Mouse (Mus musculus): Measurements from ENCODE around the gene Cpeb4. TPM values are rescaled to one million over a fixed set of nuclear protein-coding genes. Genes with fewer than 3 reads are reported as not detected.

The Cpeb4 gene
- polyA plus RNA-seq, 1 experiment from 2014 or later, result 11.7 TPM

- 86% methylated on average over 1 of the region's 1 CpGs for WGBS
- Histone ChIP-seq H3K9ac (no peak overlapping the region), H3K27ac (no peak overlapping the region), H3K9me3 (no peaks in the 10 kb centered on the region), H3K36me3 (replicated peaks) (no peaks in the 10 kb centered on the region), H3K4me2 (no peak overlapping the region), H3K4me3 (replicated peaks) (no peak overlapping the region), H3K4me1 (peaks cover 5% of the 10 kb centered on the region; the same call in 1 of the 2 replicates), H3K27me3 (no peaks in the 10 kb centered on the region)
- ATAC-seq (ENCODE audit: low FRiP score), result no peak
These were observed 13.8 kb downstream of the Cpeb4 start for GRCm38 (mm10) chr11:31885765-31886164.

GRCm38 (mm10) chr11:31888229-31888628, 16.2 kb downstream of the Cpeb4 start:
- Histone ChIP-seq H3K4me2 (no peak overlapping the region), H3K4me1 (no peaks in the 10 kb centered on the region), H3K9ac (no peak overlapping the region), H3K9me3 (no peaks in the 10 kb centered on the region), H3K27me3 (no peaks in the 10 kb centered on the region), H3K36me3 (replicated peaks) (no peaks in the 10 kb centered on the region), H3K27ac (no peak overlapping the region), H3K4me3 (replicated peaks) (no peak overlapping the region)
- ATAC-seq (ENCODE audit: low FRiP score), result no peak
- WGBS, result 90% methylated on average over 1 of the region's 1 CpGs

- no peak for ATAC-seq (ENCODE audit: low FRiP score)
- no peaks in the 10 kb centered on the region for H3K4me1 ChIP-seq
- 69% methylated on average over 3 of the region's 3 CpGs for WGBS
These were observed 20.1 kb downstream of the Cpeb4 start for GRCm38 (mm10) chr11:31892152-31892551.

GRCm38 (mm10) chr11:31893639-31894038, 21.6 kb downstream of the Cpeb4 start:
- Histone ChIP-seq H3K9ac (no peak overlapping the region), H3K27ac (no peak overlapping the region), H3K9me3 (no peaks in the 10 kb centered on the region), H3K27me3 (no peaks in the 10 kb centered on the region), H3K36me3 (replicated peaks) (no peaks in the 10 kb centered on the region), H3K4me1 (no peaks in the 10 kb centered on the region), H3K4me2 (no peak overlapping the region), H3K4me3 (replicated peaks) (no peak overlapping the region)
- WGBS, result 89% methylated on average over 2 of the region's 2 CpGs
- no peak for ATAC-seq (ENCODE audit: low FRiP score)

More at GRCm38 (mm10) chr11:31892152-31892551, 20.1 kb downstream of the Cpeb4 start:
- H3K27me3 ChIP-seq, result no peaks in the 10 kb centered on the region
- no peak overlapping the region for H3K4me2 ChIP-seq
- no peaks in the 10 kb centered on the region for H3K36me3 ChIP-seq (replicated peaks)
- no peak overlapping the region for H3K4me3 ChIP-seq (replicated peaks)
- H3K9ac ChIP-seq, result no peak overlapping the region
- no peak overlapping the region for H3K27ac ChIP-seq
- no peaks in the 10 kb centered on the region for H3K9me3 ChIP-seq

- H3K9ac ChIP-seq, result no peak overlapping the region
- H3K4me2 ChIP-seq, result no peak overlapping the region
- no peaks in the 10 kb centered on the region for H3K9me3 ChIP-seq
- ATAC-seq (ENCODE audit: low FRiP score), result no peak
- no peak overlapping the region for H3K4me3 ChIP-seq (replicated peaks)
- no peaks in the 10 kb centered on the region for H3K4me1 ChIP-seq
- H3K36me3 ChIP-seq (replicated peaks), result no peaks in the 10 kb centered on the region
- no peaks in the 10 kb centered on the region for H3K27me3 ChIP-seq
- 76% methylated on average over 4 of the region's 4 CpGs for WGBS
- no peak overlapping the region for H3K27ac ChIP-seq
These were observed 24.2 kb downstream of the Cpeb4 start for GRCm38 (mm10) chr11:31896065-31896792.

- no peak overlapping the region for H3K4me2 ChIP-seq
- no peak overlapping the region for H3K27ac ChIP-seq
- no peaks in the 10 kb centered on the region for H3K9me3 ChIP-seq
- H3K4me1 ChIP-seq, result no peaks in the 10 kb centered on the region
- no peak for ATAC-seq (ENCODE audit: low FRiP score)
- H3K27me3 ChIP-seq, result no peaks in the 10 kb centered on the region
- WGBS, result 92% methylated on average over 3 of the region's 3 CpGs
- no peak overlapping the region for H3K4me3 ChIP-seq (replicated peaks)
- no peaks in the 10 kb centered on the region for H3K36me3 ChIP-seq (replicated peaks)
- H3K9ac ChIP-seq, result no peak overlapping the region
These were observed 24.9 kb downstream of the Cpeb4 start for GRCm38 (mm10) chr11:31896905-31897304.

- Histone ChIP-seq H3K4me1 (no peaks in the 10 kb centered on the region), H3K4me2 (no peak overlapping the region), H3K9ac (no peak overlapping the region), H3K9me3 (no peaks in the 10 kb centered on the region), H3K27ac (no peak overlapping the region), H3K4me3 (replicated peaks) (no peak overlapping the region), H3K27me3 (no peaks in the 10 kb centered on the region), H3K36me3 (replicated peaks) (no peaks in the 10 kb centered on the region)
- no peak for ATAC-seq (ENCODE audit: low FRiP score)
These were observed 27.2 kb downstream of the Cpeb4 start for GRCm38 (mm10) chr11:31899166-31899565.

- no peak overlapping the region for H3K4me2 ChIP-seq
- ATAC-seq (ENCODE audit: low FRiP score), result no peak
- H3K36me3 ChIP-seq (replicated peaks), result no peaks in the 10 kb centered on the region
- H3K4me1 ChIP-seq, result no peaks in the 10 kb centered on the region
- H3K9ac ChIP-seq, result no peak overlapping the region
- H3K4me3 ChIP-seq (replicated peaks), result no peak overlapping the region
- H3K9me3 ChIP-seq, result no peaks in the 10 kb centered on the region
- no peaks in the 10 kb centered on the region for H3K27me3 ChIP-seq
- no peak overlapping the region for H3K27ac ChIP-seq
- WGBS, result 8% methylated on average over 1 of the region's 1 CpGs
These were observed 28.7 kb downstream of the Cpeb4 start for GRCm38 (mm10) chr11:31900736-31901135.

GRCm38 (mm10) chr11:31902251-31903001, 30.4 kb downstream of the Cpeb4 start:
- Histone ChIP-seq H3K4me3 (replicated peaks) (no peak overlapping the region), H3K9me3 (no peaks in the 10 kb centered on the region), H3K4me1 (no peaks in the 10 kb centered on the region), H3K9ac (no peak overlapping the region), H3K27me3 (no peaks in the 10 kb centered on the region), H3K27ac (no peak overlapping the region), H3K4me2 (no peak overlapping the region), H3K36me3 (replicated peaks) (no peaks in the 10 kb centered on the region)
- ATAC-seq (ENCODE audit: low FRiP score), result no peak
- WGBS, result 73% methylated on average over 1 of the region's 1 CpGs

GRCm38 (mm10) chr11:31906499-31906898, 34.5 kb downstream of the Cpeb4 start:
- no peaks in the 10 kb centered on the region for H3K36me3 ChIP-seq (replicated peaks)
- no peaks in the 10 kb centered on the region for H3K4me1 ChIP-seq
- no peak for ATAC-seq (ENCODE audit: low FRiP score)
- no peaks in the 10 kb centered on the region for H3K27me3 ChIP-seq
- no peak overlapping the region for H3K9ac ChIP-seq
- no peaks in the 10 kb centered on the region for H3K9me3 ChIP-seq
- no peak overlapping the region for H3K4me3 ChIP-seq (replicated peaks)
- H3K27ac ChIP-seq, result no peak overlapping the region
- no peak overlapping the region for H3K4me2 ChIP-seq

GRCm38 (mm10) chr11:31907650-31908049, 35.6 kb downstream of the Cpeb4 start:
- Histone ChIP-seq H3K27me3 (no peaks in the 10 kb centered on the region), H3K4me2 (no peak overlapping the region), H3K27ac (no peak overlapping the region), H3K9me3 (no peaks in the 10 kb centered on the region), H3K4me3 (replicated peaks) (no peak overlapping the region), H3K4me1 (no peaks in the 10 kb centered on the region), H3K9ac (no peak overlapping the region), H3K36me3 (replicated peaks) (no peaks in the 10 kb centered on the region)
- WGBS, result 60% methylated on average over 1 of the region's 1 CpGs
- ATAC-seq (ENCODE audit: low FRiP score), result no peak

- H3K9me3 ChIP-seq, result no peaks in the 10 kb centered on the region
- no peak overlapping the region for H3K9ac ChIP-seq
- no peak overlapping the region for H3K4me3 ChIP-seq (replicated peaks)
- H3K36me3 ChIP-seq (replicated peaks), result no peaks in the 10 kb centered on the region
- no peak overlapping the region for H3K4me2 ChIP-seq
- H3K27ac ChIP-seq, result no peak overlapping the region
- no peak for ATAC-seq (ENCODE audit: low FRiP score)
- peaks cover 2% of the 10 kb centered on the region; the same call in 1 of the 2 replicates for H3K4me1 ChIP-seq
- no peaks in the 10 kb centered on the region for H3K27me3 ChIP-seq
These were observed 40.9 kb downstream of the Cpeb4 start for GRCm38 (mm10) chr11:31912958-31913357.

- H3K4me1 ChIP-seq, result peaks cover 2% of the 10 kb centered on the region; the same call in 1 of the 2 replicates
- no peaks in the 10 kb centered on the region for H3K27me3 ChIP-seq
- H3K27ac ChIP-seq, result no peak overlapping the region
- H3K9me3 ChIP-seq, result no peaks in the 10 kb centered on the region
- H3K36me3 ChIP-seq (replicated peaks), result peaks cover 5% of the 10 kb centered on the region
- H3K9ac ChIP-seq, result no peak overlapping the region
- no peak for ATAC-seq (ENCODE audit: low FRiP score)
- H3K4me2 ChIP-seq, result no peak overlapping the region
- H3K4me3 ChIP-seq (replicated peaks), result no peak overlapping the region
- WGBS, result 95% methylated on average over 1 of the region's 1 CpGs
These were observed 45.8 kb downstream of the Cpeb4 start for GRCm38 (mm10) chr11:31917769-31918168.

Measured in forebrain, embryonic 12.5 days (tissue).